Mouse (Mus musculus) embryonic facial prominence, embryonic 15.5 days (tissue): ENCODE data around the gene Kdf1. TPM values are rescaled to one million over a fixed set of nuclear protein-coding genes. Genes with fewer than 3 reads are reported as not detected.
A peak's percentile ranks its signal among the peaks of the same experiment; 100 is the strongest.

ENCODE experiments used
- ATAC-seq: fragments of 200-750 bp; cut with Nextera tagmentation; 2 replicates; pipeline ENCODE4 v1.8.0; 2017; ENCODE audit warnings: low read depth, moderate TSS enrichment; ENCODE audit not compliant: insufficient number of reproducible peaks, low FRiP score, low TSS enrichment
- H3K27ac ChIP-seq: fragments of 300-500 bp; sonication (generic); replicated peaks from 2 replicates; pipeline ENCODE4 v1.5.1; 2015; ENCODE audit warnings: mild to moderate bottlenecking, inconsistent platforms
- H3K27me3 ChIP-seq: fragments of 300-500 bp; sonication (generic); 2 replicates; pipeline ENCODE4 v1.6.1; 2015; ENCODE audit warnings: inconsistent platforms
- H3K36me3 ChIP-seq: fragments of 300-500 bp; sonication (generic); 2 replicates; pipeline ENCODE4 v1.6.1; 2015; ENCODE audit warnings: mild to moderate bottlenecking, inconsistent platforms
- H3K4me1 ChIP-seq: fragments of 300-500 bp; sonication (generic); 2 replicates; pipeline ENCODE4 v1.6.1; 2015; ENCODE audit warnings: inconsistent platforms
- H3K4me2 ChIP-seq: fragments of 300-500 bp; sonication (generic); replicated peaks from 2 replicates; pipeline ENCODE4 v1.6.1; 2015; ENCODE audit warnings: mild to moderate bottlenecking, inconsistent platforms
- H3K4me3 ChIP-seq: fragments of 300-500 bp; sonication (generic); replicated peaks from 2 replicates; pipeline ENCODE4 v1.5.1; 2015; ENCODE audit warnings: mild to moderate bottlenecking, inconsistent platforms
- H3K9ac ChIP-seq: fragments of 300-500 bp; sonication (generic); 2 replicates; pipeline ENCODE4 v1.6.1; 2015; ENCODE audit warnings: inconsistent platforms
- H3K9me3 ChIP-seq: fragments of 300-500 bp; sonication (generic); replicated peaks from 2 replicates; pipeline ENCODE4 v1.6.1; 2016; ENCODE audit warnings: inconsistent platforms
- WGBS: fragments of 180-500 bp; shearing (Covaris S2); methylation state at CpG from one replicate; pipeline ENCODE4 v1.1.7; 2015; 5-methylcytosine and 5-hydroxymethylcytosine counted together
- polyA plus RNA-seq: library from polyadenylated mRNA; unstranded; fragments of >200 nt; fragmentation: Nextera tagmentation; extraction: Ambion mirVana; gene quantifications from 2 replicates; pipeline ENCODE4 v1.2.1, GENCODE M21; 2015

Kdf1 gene
- polyA plus RNA-seq, 1 experiment from 2014 or later, result 30.2 TPM

DNA sequence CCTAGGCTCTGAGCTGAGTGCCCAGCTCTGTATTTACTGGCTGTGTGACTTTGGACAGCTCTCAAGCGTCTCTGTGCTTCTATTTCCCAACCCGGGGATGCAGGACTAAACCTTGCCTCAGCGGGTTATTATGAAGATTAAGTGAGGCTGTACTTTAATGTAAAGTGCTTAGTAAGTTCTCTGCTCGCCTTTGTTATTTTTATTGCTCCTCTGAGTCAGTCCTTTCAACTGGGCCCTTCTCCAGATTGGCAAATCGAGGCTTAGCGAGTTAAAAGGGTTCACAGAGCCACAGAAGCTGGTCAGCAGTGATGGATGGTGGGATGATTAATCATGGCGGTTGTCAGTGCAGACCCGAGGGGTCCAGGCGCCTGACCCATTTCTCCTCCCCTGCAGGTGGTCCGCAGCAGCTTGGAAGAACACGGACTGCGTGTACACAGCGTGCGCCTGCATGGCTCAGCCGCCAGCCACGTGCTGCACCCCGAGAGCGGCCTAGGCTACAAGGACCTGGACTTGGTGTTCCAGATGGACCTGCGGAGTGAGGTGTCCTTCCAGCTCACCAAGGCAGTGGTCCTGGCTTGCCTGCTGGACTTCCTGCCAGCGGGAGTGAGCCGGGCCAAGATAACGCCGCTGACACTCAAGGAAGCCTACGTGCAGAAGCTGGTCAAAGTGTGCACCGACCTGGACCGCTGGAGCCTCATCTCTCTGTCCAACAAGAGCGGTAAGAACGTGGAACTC lies 32.9 kb upstream of the Kdf1 start:
- no peak overlapping the region for H3K27ac ChIP-seq
- H3K27me3 ChIP-seq, result peaks cover 7% of the 10 kb centered on the region
- 90% methylated on average over 28 of the region's 28 CpGs for WGBS
- H3K36me3 ChIP-seq, result no peaks in the 10 kb centered on the region
- no peak overlapping the region for H3K4me3 ChIP-seq
- H3K4me1 ChIP-seq, result peaks cover 14% of the 10 kb centered on the region
- H3K9me3 ChIP-seq, result no peaks in the 10 kb centered on the region
- no peak overlapping the region for H3K9ac ChIP-seq
- ATAC-seq, result no peak
- no peak overlapping the region for H3K4me2 ChIP-seq

DNA sequence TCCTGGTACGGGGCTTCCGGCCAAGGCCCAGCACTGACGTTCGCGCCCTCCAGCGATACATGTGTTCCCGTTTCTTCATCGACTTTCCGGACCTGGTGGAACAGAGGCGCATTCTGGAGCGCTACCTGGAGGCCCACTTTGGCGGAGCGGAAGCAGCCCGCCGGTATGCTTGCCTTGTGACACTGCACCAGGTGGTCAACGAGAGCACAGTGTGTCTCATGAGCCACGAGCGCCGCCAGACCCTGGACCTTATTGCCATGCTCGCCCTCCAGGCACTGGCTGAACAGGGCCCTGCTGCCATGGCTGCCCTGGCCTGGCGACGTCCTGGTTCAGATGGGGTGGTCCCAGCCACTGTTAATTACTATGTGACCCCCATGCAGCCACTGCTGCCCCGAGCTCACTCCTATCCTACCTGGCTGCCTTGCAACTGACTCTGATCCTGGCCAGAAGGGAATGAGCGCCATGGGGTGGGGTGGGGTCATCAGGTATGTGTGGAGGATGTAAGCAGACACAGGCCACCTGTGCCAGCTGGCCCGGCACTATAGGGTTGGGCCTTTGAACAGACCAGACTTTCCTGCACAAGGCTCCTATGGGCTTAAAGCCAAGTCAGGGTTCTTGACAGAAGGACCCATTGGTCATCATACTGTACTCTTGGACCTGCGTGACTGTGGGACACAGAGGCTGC lies 31.9 kb upstream of the Kdf1 start:
- no peak overlapping the region for H3K4me3 ChIP-seq
- 93% methylated on average over 26 of the region's 26 CpGs for WGBS
- H3K36me3 ChIP-seq, result no peaks in the 10 kb centered on the region
- no peak overlapping the region for H3K27ac ChIP-seq
- H3K9ac ChIP-seq, result no peak overlapping the region
- H3K27me3 ChIP-seq, result no peaks in the 10 kb centered on the region; the same call in 1 of the 2 replicates
- ATAC-seq, result no peak
- no peak overlapping the region for H3K4me2 ChIP-seq
- no peaks in the 10 kb centered on the region for H3K9me3 ChIP-seq
- H3K4me1 ChIP-seq, result peaks cover 16% of the 10 kb centered on the region

DNA sequence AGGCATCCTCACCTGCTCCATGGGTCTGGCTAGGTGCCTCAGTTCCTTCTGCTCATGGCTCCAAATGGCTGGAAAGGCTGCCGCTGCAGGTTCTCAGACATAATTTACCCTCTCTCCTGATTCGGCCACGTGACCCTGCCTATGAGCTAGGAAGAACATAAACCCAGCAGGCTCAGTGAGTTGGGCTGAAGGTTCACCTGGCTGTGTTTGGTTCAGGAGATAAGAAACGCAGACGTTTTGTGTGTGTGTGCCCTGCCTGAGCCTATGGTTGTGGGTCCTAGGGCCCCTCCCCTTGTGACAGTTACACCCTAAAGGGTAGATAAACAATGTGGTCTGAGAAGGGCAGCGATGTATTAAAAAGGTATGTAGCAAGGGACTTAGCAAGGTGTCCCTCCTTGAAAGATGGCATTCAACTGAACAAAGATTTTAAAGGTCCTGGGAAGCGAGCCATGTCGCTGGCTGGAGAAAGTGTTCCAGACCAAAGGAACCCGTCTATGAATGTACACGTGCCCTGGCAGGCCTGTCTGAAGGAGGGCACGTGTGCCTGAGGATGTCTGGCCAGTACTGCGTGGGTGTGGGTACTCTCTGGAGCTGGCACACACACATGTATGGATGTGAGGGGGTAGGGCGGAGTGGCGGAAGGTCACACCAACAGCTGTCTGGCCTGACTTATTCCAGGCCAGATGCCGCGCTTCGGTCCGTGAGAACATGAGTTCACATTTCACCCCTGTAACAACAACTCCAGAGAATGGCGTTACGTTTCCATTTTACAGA lies 30.0 kb upstream of the Kdf1 start:
- ATAC-seq, result no peak
- 68% methylated on average over 20 of the region's 20 CpGs for WGBS

DNA sequence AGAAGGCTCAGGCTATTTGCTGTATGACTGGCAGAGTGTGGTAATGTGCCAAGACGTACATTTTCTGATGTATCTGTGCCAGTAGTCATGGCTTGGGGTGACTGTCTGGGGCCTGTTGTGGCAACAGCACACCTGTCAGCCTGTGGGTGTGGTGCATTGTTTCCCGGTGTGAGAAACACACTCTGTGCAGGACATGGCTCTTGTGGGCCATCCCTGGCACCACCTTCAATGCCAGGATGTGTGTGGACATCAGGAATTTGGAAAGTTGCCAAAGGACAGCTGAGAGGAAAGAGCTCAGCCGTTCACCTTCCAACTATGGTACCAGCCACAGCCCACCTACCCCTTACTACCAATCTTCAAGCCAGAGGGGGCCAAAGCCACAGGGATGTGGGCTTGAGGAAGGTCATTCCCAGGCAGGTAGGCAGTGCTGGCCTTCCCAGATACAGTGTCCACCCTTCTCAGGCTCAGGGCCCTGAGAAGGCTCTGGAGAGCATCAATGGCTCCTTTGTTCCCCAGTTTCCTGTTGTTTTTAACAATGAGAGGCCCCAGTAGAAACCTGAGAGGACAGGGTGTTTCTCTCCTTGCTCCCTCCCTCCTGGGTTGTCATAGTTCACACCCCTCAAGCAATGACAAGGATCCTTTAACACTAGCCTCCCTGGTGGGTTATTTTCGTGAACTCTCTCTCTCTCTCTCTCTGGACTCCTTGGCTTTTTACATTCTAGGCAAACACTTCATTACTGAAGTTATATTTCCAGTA lies 29.1 kb upstream of the Kdf1 start:
- peaks cover 14% of the 10 kb centered on the region for H3K4me1 ChIP-seq
- no peaks in the 10 kb centered on the region for H3K36me3 ChIP-seq
- H3K9ac ChIP-seq, result no peak overlapping the region
- no peaks in the 10 kb centered on the region for H3K9me3 ChIP-seq
- peaks cover 2% of the 10 kb centered on the region; the same call in 1 of the 2 replicates for H3K27me3 ChIP-seq
- H3K27ac ChIP-seq, result 0 out of 2 replicates have a peak overlapping the region, but pooled peaks have one; percentile 39
- H3K4me3 ChIP-seq, result no peak overlapping the region
- WGBS, result 43% methylated on average over 4 of the region's 4 CpGs
- H3K4me2 ChIP-seq, result no peak overlapping the region
- ATAC-seq, result no peak

More for the DNA sequence above, 30.0 kb upstream of the Kdf1 start:
- Histone ChIP-seq H3K4me2 (no peak overlapping the region), H3K27ac (no peak overlapping the region), H3K27me3 (no peaks in the 10 kb centered on the region), H3K36me3 (no peaks in the 10 kb centered on the region), H3K9ac (no peak overlapping the region), H3K4me3 (no peak overlapping the region), H3K4me1 (peaks cover 17% of the 10 kb centered on the region), H3K9me3 (no peaks in the 10 kb centered on the region)

DNA sequence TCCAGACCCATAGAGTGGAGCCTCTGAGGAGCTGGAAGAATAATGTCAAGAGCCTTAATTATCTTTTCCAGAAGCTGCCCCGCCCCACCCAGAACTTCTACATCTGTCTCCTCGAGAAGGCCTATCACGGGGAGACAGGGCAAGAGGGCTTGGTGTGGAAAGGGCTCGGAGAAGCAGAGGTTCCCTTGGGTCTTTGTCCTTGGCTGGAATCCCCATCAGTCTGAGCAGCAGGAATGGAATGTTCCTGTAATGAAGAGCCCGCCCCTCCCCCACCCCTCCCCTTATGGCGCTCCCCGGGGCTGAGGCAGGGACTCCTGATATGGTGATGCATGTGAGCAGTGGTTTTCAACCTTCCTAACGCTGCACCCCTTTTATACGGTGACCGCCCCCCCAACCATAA lies 27.0 kb upstream of the Kdf1 start:
- no peak overlapping the region for H3K4me2 ChIP-seq
- no peak overlapping the region for H3K9ac ChIP-seq
- H3K4me3 ChIP-seq, result no peak overlapping the region
- no peaks in the 10 kb centered on the region for H3K9me3 ChIP-seq
- H3K27ac ChIP-seq, result no peak overlapping the region
- H3K4me1 ChIP-seq, result peaks cover 12% of the 10 kb centered on the region
- WGBS, result 33% methylated on average over 10 of the region's 10 CpGs
- no peaks in the 10 kb centered on the region for H3K36me3 ChIP-seq
- no peak for ATAC-seq
- H3K27me3 ChIP-seq, result peaks cover 21% of the 10 kb centered on the region

DNA sequence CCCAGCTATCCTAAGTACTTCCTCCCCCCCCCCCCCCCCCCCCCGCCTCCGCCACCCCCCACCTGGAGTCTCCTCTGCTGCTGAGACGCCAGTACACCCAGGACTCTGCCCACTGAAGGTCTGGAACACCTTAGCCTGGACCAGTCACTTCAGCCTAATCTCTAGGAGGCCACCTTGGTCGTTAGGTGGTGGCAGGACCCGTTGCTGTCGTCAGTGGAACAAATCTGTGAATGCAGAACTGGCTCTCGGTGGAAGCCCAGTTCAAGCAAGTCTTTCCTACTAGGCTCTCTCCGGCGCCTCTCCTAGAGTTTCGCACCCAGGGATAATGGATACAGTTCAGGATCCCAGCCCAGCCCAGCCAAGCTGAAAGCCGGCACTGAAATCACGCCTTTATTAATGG lies 24.9 kb upstream of the Kdf1 start:
- Histone ChIP-seq H3K4me1 (peaks cover 31% of the 10 kb centered on the region), H3K27me3 (peaks cover 41% of the 10 kb centered on the region), H3K9ac (peak overlapping the region; percentile 1; the same call in 1 of the 2 replicates), H3K4me2 (peak overlapping the region; percentile 54), H3K9me3 (no peaks in the 10 kb centered on the region), H3K27ac (no peak overlapping the region; the same call in 1 of the 2 replicates), H3K4me3 (peak overlapping the region; percentile 30), H3K36me3 (no peaks in the 10 kb centered on the region)
- 22% methylated on average over 12 of the region's 12 CpGs for WGBS
- no peak for ATAC-seq

DNA sequence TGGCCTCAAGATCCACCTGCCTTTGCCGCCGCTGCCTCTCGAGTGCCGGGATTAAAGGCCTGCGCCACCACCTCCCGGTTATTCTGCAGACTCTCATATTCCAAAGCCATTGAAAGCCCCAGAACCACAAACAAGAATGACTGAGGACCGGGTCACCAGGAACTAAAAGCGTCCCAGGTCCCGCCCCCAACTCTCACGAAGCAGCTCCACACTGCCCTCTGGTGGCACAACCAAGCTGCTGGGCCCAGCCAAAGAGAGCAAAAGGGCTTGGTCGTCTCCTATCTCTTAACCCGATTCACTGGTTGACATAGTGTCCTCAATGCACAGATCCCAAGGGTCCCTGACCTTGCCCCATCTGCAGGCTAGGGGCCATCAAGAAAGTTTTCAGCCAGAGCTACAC lies 24.3 kb upstream of the Kdf1 start:
- WGBS, result 2% methylated on average over 12 of the region's 12 CpGs
- Histone ChIP-seq H3K27me3 (peaks cover 47% of the 10 kb centered on the region), H3K9me3 (no peaks in the 10 kb centered on the region), H3K9ac (peak overlapping the region; percentile 1; the same call in 1 of the 2 replicates), H3K4me2 (peak overlapping the region; percentile 54), H3K4me3 (peak overlapping the region; percentile 30), H3K36me3 (no peaks in the 10 kb centered on the region), H3K27ac (no peak overlapping the region; the same call in 1 of the 2 replicates), H3K4me1 (peaks cover 34% of the 10 kb centered on the region)
- ATAC-seq, result no peak

DNA sequence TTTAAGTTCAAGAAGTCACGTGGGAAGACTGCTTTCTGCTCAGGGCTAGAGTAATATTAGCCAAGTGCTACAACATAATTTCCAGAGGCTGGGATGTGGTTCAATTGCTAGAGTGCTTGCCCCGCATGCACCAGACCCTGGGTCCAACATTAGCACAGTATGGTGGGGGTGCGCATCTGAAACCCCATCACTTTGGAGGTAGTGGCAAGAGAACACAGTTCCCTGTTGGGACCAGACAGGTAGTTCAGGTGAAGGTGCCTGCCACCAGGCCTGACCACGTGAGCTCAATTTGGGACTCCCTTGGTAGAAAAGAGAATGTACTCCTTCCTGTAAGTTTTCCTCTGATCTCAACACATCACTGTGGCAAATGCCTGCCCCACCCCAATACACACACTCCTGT lies 23.9 kb upstream of the Kdf1 start:
- Histone ChIP-seq H3K27me3 (peaks cover 51% of the 10 kb centered on the region), H3K27ac (no peak overlapping the region), H3K9me3 (no peaks in the 10 kb centered on the region), H3K4me2 (no peak overlapping the region), H3K36me3 (no peaks in the 10 kb centered on the region), H3K9ac (no peak overlapping the region), H3K4me1 (peaks cover 34% of the 10 kb centered on the region), H3K4me3 (no peak overlapping the region)
- WGBS, result 60% methylated on average over 4 of the region's 4 CpGs
- no peak for ATAC-seq

DNA sequence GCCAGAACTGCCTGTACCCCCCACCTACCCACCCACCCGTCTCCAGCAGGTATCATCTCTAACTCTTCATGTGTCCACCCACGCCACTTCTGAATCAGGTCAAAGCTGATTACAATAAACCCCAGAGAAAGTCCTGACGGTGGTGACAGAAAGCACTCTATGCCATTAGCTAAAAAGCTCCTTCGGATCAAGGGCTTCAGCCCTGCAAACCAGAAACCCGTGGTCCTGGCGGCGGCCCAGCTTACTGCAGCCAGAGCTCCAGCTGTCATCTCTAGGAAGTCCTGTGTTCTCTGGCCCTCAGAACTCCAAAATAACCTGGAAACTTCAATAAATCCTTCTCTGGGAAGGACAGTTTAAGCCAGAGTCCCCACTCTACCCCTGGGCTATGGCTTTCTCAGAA lies 23.1 kb upstream of the Kdf1 start:
- Histone ChIP-seq H3K4me2 (no peak overlapping the region), H3K4me1 (peaks cover 34% of the 10 kb centered on the region), H3K27ac (no peak overlapping the region), H3K9me3 (no peaks in the 10 kb centered on the region), H3K27me3 (peaks cover 59% of the 10 kb centered on the region), H3K4me3 (no peak overlapping the region), H3K9ac (no peak overlapping the region), H3K36me3 (no peaks in the 10 kb centered on the region)
- 30% methylated on average over 7 of the region's 7 CpGs for WGBS
- no peak for ATAC-seq

DNA sequence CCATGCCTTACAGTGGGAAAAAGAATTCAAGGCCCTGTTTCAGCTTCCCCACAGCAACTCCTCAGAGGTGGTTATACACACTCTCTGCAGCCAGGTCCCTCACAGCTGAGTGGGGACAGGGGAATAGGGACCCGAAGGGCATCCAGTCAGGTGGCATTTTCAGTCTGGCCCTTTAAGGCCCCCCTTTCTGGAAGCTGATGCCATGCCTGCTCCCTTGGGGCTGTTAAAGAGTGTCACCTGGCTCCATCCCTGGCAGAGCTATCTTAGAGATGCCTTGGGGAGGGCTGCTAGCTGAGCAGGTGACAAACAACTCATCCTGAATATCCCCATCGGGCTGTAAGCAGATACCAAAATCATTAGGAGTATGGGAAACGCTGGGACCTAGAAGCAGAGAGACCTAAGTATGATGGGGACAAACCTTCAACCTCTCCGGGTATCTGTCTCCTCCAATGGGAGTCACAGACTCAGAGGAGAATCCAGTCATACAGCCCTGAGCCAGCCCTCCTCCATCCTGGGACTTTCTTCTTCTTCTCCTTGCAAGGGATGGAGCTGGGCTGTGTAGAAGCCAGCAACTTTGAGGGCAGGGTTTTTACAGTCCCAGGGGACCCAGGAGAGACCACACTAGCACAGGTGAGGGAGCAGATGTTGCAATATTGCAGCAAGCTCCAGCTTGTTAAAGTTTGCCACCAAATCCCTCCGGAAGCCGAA lies 21.9 kb upstream of the Kdf1 start:
- Histone ChIP-seq H3K9ac (no peak overlapping the region), H3K4me1 (peaks cover 29% of the 10 kb centered on the region), H3K27me3 (peaks cover 69% of the 10 kb centered on the region), H3K36me3 (no peaks in the 10 kb centered on the region), H3K27ac (no peak overlapping the region), H3K4me2 (peak overlapping the region; percentile 99), H3K9me3 (no peaks in the 10 kb centered on the region), H3K4me3 (peak overlapping the region; percentile 56)
- WGBS, result 22% methylated on average over 6 of the region's 6 CpGs
- ATAC-seq, result peak; percentile 43
